Mouse (Mus musculus) liver, adult 2 months (tissue): ENCODE data around the gene Mmd.

ENCODE experiments used
- CTCF ChIP-seq: fragments of 200-500 bp; IDR thresholded peaks from 2 replicates; pipeline ENCODE4 v1.5.1; 2011; ENCODE audit warnings: low read depth, low read length, control low read depth
- POLR2A ChIP-seq: fragments of 200-500 bp; IDR thresholded peaks from 2 replicates; pipeline ENCODE4 v1.6.1; 2011; ENCODE audit warnings: low read length, control low read depth; ENCODE audit not compliant: insufficient read depth; ENCODE audit errors: extremely low read depth

GRCm38 (mm10) chr11:90268934-90269333, 19.7 kb downstream of the Mmd start:
- no peak for TF ChIP-seq CTCF
- no peak for TF ChIP-seq POLR2A
